Mouse (Mus musculus): ENCODE data around the gene Mrrf. TPM values are rescaled to one million over a fixed set of nuclear protein-coding genes. Genes with fewer than 3 reads are reported as not detected.

The Mrrf gene
- polyA plus RNA-seq, 1 experiment, result 34.4 TPM

- TF ChIP-seq CTCF (IDR thresholded peaks at IDR 0.05; ENCODE audit: borderline replicate concordance, insufficient read depth, low read length), result no peak
- peaks cover 4% of the 10 kb centered on the region; the same call in 1 of the 2 replicates for H3K4me1 ChIP-seq (ENCODE audit: control insufficient read depth, insufficient read depth, low read length)
- H3K27ac ChIP-seq (ENCODE audit: insufficient read depth, low read length), result no peak overlapping the region
- H3K4me3 ChIP-seq (ENCODE audit: insufficient read depth, low read length), result no peak overlapping the region
Observed at GRCm38 (mm10) chr2:36220891-36221290, 84.7 kb downstream of the Mrrf start.

GRCm38 (mm10) chr2:36222168-36222848 lies 86.1 kb downstream of the Mrrf start:
- no peak for TF ChIP-seq POLR2A (IDR thresholded peaks at IDR 0.05; ENCODE audit: low read depth, low read length)
- TF ChIP-seq CTCF (IDR thresholded peaks at IDR 0.05; ENCODE audit: borderline replicate concordance, insufficient read depth, low read length), result no peak
- Histone ChIP-seq H3K4me1 (ENCODE audit: control insufficient read depth, insufficient read depth, low read length) (peaks cover 4% of the 10 kb centered on the region; the same call in 1 of the 2 replicates), H3K4me3 (ENCODE audit: insufficient read depth, low read length) (no peak overlapping the region), H3K27ac (ENCODE audit: insufficient read depth, low read length) (no peak overlapping the region)

GRCm38 (mm10) chr2:36223436-36223835 lies 87.2 kb downstream of the Mrrf start:
- Histone ChIP-seq H3K4me1 (ENCODE audit: control insufficient read depth, insufficient read depth, low read length) (no peaks in the 10 kb centered on the region), H3K4me3 (ENCODE audit: insufficient read depth, low read length) (no peak overlapping the region), H3K27ac (ENCODE audit: insufficient read depth, low read length) (no peak overlapping the region)
- TF ChIP-seq POLR2A (IDR thresholded peaks at IDR 0.05; ENCODE audit: low read depth, low read length) (no peak), CTCF (IDR thresholded peaks at IDR 0.05; ENCODE audit: borderline replicate concordance, insufficient read depth, low read length) (no peak)

GRCm38 (mm10) chr2:36224153-36224552 lies 88.0 kb downstream of the Mrrf start:
- H3K4me1 ChIP-seq (ENCODE audit: control insufficient read depth, insufficient read depth, low read length), result no peaks in the 10 kb centered on the region

GRCm38 (mm10) chr2:36224599-36224998 lies 88.4 kb downstream of the Mrrf start:
- H3K4me3 ChIP-seq (ENCODE audit: insufficient read depth, low read length), result no peak overlapping the region
- H3K4me1 ChIP-seq (ENCODE audit: control insufficient read depth, insufficient read depth, low read length), result no peaks in the 10 kb centered on the region
- TF ChIP-seq CTCF (IDR thresholded peaks at IDR 0.05; ENCODE audit: borderline replicate concordance, insufficient read depth, low read length), result no peak
- TF ChIP-seq POLR2A (IDR thresholded peaks at IDR 0.05; ENCODE audit: low read depth, low read length), result no peak
- H3K27ac ChIP-seq (ENCODE audit: insufficient read depth, low read length), result no peak overlapping the region

More at GRCm38 (mm10) chr2:36224153-36224552, 88.0 kb downstream of the Mrrf start:
- TF ChIP-seq POLR2A (IDR thresholded peaks at IDR 0.05; ENCODE audit: low read depth, low read length) (no peak), CTCF (IDR thresholded peaks at IDR 0.05; ENCODE audit: borderline replicate concordance, insufficient read depth, low read length) (no peak)
- Histone ChIP-seq H3K4me3 (ENCODE audit: insufficient read depth, low read length) (no peak overlapping the region), H3K27ac (ENCODE audit: insufficient read depth, low read length) (no peak overlapping the region)

GRCm38 (mm10) chr2:36230366-36230765 lies 94.2 kb downstream of the Mrrf start, which contains the start of gene Ptgs1:
Gene Ptgs1, plus strand, starts transcription at chr2:36230426.
- peak; percentile 52; the same call in 1 of the 2 replicates for TF ChIP-seq POLR2A (IDR thresholded peaks at IDR 0.05; ENCODE audit: low read depth, low read length)
- no peak for TF ChIP-seq CTCF (IDR thresholded peaks at IDR 0.05; ENCODE audit: borderline replicate concordance, insufficient read depth, low read length)
- Histone ChIP-seq H3K4me3 (ENCODE audit: insufficient read depth, low read length) (peak within 1 kb of the TSS; percentile 39), H3K27ac (ENCODE audit: insufficient read depth, low read length) (no peak within 1 kb of the TSS), H3K4me1 (ENCODE audit: control insufficient read depth, insufficient read depth, low read length) (no peaks in the 10 kb centered on the region)

- Histone ChIP-seq H3K27ac (ENCODE audit: insufficient read depth, low read length) (no peak overlapping the region), H3K4me1 (ENCODE audit: control insufficient read depth, insufficient read depth, low read length) (0 out of 2 replicates have a peak, but pooled peaks cover 2% of the 10 kb centered on the region), H3K4me3 (ENCODE audit: insufficient read depth, low read length) (peak overlapping the region; percentile 39)
- TF ChIP-seq CTCF (IDR thresholded peaks at IDR 0.05; ENCODE audit: borderline replicate concordance, insufficient read depth, low read length) (no peak), POLR2A (IDR thresholded peaks at IDR 0.05; ENCODE audit: low read depth, low read length) (no peak)
Observed at GRCm38 (mm10) chr2:36230967-36231366, 94.8 kb downstream of the Mrrf start.

GRCm38 (mm10) chr2:36234526-36235368 lies 98.6 kb downstream of the Mrrf start:
- peak overlapping the region; percentile 32 for H3K27ac ChIP-seq (ENCODE audit: insufficient read depth, low read length)
- TF ChIP-seq CTCF (IDR thresholded peaks at IDR 0.05; ENCODE audit: borderline replicate concordance, insufficient read depth, low read length), result no peak
- no peak for TF ChIP-seq POLR2A (IDR thresholded peaks at IDR 0.05; ENCODE audit: low read depth, low read length)
- peaks cover 8% of the 10 kb centered on the region; the same call in 1 of the 2 replicates for H3K4me1 ChIP-seq (ENCODE audit: control insufficient read depth, insufficient read depth, low read length)
- no peak overlapping the region for H3K4me3 ChIP-seq (ENCODE audit: insufficient read depth, low read length)

GRCm38 (mm10) chr2:36235917-36236316 lies 99.7 kb downstream of the Mrrf start:
- Histone ChIP-seq H3K4me1 (ENCODE audit: control insufficient read depth, insufficient read depth, low read length) (peaks cover 8% of the 10 kb centered on the region; the same call in 1 of the 2 replicates), H3K27ac (ENCODE audit: insufficient read depth, low read length) (no peak overlapping the region), H3K4me3 (ENCODE audit: insufficient read depth, low read length) (no peak overlapping the region)
- no peak for TF ChIP-seq CTCF (IDR thresholded peaks at IDR 0.05; ENCODE audit: borderline replicate concordance, insufficient read depth, low read length)
- TF ChIP-seq POLR2A (IDR thresholded peaks at IDR 0.05; ENCODE audit: low read depth, low read length), result no peak

Data from embryonic fibroblast, embryonic 13.5 days (primary cell).